Mouse (Mus musculus): ENCODE results near the gene Sco1. TPM values are rescaled to one million over a fixed set of nuclear protein-coding genes. Genes with fewer than 3 reads are reported as not detected.
"Not testable (repeated sequence)": the region's sequence is repeated elsewhere in the genome, so short reads cannot be mapped to it uniquely, and the experiment has no call there.

The Sco1 gene
- 2.7 and 2.9 TPM in 2 replicates for total RNA-seq (2015; ENCODE audit: low replicate concordance)
- 4.0 and 4.9 TPM in 2 replicates for total RNA-seq (2017; ENCODE audit: low replicate concordance)

DNA sequence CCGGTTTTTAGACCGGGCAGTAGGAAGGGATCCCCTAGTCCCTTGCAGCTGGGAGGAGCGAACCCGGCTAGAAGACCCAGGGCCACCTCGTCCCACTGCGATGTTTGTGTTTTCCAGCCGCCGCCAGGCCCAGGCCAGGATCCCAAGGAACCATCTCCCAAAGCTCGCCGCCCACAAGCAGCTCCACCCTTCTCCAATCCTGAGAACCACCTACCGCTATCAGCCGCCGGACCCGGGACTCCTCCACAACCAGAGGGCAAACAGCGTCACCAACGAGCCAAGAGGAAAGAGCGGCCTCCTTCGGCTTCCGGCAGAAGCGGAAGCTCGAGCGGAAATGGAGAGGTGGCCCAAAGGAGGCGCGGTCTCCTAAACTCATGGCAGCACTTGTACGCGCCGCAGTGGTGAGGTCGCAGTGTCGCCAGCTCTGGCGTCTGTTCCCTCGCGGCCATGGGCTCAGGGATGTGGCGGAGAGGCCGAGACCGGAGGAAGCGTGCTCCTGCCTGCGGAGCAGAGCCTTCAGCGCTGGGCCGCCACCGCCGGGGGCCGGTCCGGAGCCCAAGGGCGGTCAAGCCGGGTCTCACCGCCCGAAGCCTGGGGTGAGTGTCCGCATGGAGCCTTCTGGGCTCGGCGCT lies at the start of gene Sco1, which contains the start of gene Adprm:
Gene Sco1, plus strand, starts transcription at position 350 of the 632 bp plus-strand sequence.
Gene Adprm, minus strand, starts transcription at position 274 of the 632 bp plus-strand sequence.
- peak; percentile 99 for ATAC-seq (replicated peaks; ENCODE audit: low FRiP score, poor library complexity, severe bottlenecking)

DNA sequence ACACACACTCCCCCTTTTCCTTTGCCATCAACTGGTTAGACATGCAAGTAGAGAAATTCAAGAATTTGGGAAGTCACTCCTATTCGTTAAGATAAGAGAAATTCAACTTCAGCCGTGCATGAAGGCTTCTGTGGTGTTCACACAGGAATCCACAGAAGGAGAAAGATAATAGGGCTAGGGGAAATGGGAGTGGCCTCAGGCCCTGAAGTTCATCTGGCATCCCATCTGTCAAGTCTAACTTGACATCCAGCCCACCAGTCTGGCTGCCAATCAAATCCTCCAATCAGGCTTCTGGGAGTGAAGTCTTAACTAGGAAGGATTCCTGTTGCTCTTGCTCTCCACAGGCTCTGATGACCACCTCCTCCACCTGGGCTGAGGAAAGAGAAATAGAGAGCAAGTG lies 49.6 kb upstream of the Sco1 start:
- no peak for ATAC-seq (replicated peaks; ENCODE audit: low FRiP score, poor library complexity, severe bottlenecking)

DNA sequence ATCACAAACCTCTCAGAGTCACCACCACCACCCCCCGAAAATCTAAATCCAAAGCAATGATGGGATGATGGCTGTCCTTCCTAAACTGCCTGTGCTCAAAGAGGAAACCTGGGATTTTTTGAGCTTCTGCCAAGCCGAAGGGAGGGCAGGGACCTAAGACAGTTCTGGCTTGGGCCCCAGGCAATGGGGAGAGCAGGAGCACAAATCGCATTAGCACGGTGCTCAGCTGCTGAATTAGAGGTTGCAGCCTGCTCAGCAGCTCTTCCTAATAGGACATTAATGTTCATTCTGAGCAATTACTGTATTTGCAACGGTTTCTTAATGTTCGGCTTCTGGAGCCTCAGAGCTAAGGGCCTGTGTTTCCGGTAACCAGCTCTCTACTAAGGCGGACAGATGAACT lies 44.5 kb upstream of the Sco1 start:
- ATAC-seq (replicated peaks; ENCODE audit: low FRiP score, poor library complexity, severe bottlenecking): no peak

DNA sequence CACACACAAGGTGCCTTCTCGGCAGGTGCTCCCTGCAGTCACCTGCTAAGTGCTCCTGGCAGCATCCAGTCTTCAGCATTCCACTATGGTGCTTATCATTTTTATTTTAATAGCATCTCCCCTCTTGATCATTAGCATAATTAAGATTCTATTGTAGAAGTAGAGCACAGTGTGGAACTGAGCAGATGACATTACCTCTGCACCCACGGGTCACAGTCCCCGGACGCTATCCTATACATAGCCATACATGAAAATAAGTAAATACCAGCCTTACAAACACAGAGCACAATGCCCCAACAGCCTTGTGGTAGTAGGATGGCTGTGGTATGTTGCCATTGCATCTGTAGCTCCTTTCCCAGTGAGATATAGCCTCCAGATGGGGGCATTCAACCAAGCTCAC lies 43.9 kb upstream of the Sco1 start:
- ATAC-seq (replicated peaks; ENCODE audit: low FRiP score, poor library complexity, severe bottlenecking): no peak

DNA sequence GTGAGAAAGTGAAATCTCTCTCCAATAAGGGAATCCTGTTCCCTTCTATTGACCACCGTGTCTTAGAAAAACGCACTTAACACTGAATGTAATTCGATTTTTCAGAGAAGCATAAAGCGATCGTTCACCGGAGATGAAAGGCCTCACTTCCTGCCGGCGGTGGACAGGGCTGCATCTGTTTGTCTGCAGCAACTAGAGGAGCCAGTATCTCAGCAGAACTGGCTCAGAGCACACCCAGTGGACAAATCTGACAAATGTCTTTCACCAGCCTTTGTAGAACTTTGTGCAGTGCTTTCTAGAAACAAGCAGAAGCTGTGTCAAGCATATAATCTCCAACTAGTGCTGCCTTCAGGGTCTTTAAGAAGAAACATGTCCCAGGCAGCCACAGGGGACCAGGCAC lies 42.0 kb upstream of the Sco1 start:
- no peak for ATAC-seq (replicated peaks; ENCODE audit: low FRiP score, poor library complexity, severe bottlenecking)

DNA sequence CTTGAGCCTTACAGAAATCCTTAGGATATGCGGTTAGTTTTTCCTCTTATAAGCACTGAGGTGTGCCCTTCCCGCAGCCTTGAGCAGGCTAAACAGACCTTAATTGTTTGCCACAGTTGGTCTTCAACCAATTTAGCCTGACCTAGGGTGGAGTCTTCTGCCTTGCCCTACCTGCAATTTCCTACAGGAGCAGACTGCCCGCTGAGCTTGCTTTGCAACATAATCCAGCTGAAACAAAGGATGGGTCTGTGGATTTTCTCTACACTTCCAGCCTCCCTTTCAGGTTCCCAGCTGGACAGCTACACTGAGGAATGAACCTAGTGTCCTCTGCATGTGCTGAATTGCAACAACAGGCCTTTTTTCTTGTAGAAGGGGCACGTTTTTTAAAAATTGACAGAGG lies 40.8 kb upstream of the Sco1 start:
- no peak for ATAC-seq (replicated peaks; ENCODE audit: low FRiP score, poor library complexity, severe bottlenecking)

DNA sequence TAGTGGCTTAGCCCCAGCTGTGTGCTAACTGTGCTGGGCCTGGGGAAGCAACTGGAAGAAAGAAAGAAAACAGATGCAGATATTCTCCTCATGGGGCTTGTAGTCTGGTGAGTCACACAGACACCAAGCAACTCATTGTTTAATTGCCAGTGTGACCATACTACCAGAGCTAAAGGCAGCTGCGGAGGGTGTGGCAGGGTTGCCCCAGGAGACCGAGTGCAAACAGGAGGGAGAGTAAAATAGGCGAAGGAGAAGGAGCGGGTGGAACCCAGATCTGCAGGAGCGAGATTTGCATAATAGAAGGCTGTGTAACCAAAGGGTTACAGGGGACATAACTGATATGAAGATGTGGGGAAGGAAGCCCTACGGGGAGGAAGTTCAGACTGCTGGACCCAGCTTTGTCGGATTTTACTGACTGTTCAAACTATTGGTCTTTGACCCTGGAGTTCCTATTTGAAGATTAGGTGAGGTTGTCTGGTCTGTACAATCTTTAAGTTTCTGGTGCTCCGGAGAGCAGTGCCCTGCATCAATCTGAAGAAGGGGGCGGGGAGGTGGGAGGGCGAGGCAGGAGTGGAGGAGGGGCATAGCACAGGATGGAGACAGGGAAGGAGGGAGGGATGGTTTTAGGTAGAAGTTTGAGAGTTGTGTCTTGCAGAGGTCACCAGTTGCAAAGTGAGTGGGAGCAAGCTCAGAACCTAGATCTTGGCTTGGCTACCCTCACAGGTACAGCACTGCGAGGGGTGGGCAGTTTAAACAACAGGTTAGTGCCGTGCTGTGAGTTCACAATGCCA lies 34.5 kb upstream of the Sco1 start:
- ATAC-seq (replicated peaks; ENCODE audit: low FRiP score, poor library complexity, severe bottlenecking): no peak

DNA sequence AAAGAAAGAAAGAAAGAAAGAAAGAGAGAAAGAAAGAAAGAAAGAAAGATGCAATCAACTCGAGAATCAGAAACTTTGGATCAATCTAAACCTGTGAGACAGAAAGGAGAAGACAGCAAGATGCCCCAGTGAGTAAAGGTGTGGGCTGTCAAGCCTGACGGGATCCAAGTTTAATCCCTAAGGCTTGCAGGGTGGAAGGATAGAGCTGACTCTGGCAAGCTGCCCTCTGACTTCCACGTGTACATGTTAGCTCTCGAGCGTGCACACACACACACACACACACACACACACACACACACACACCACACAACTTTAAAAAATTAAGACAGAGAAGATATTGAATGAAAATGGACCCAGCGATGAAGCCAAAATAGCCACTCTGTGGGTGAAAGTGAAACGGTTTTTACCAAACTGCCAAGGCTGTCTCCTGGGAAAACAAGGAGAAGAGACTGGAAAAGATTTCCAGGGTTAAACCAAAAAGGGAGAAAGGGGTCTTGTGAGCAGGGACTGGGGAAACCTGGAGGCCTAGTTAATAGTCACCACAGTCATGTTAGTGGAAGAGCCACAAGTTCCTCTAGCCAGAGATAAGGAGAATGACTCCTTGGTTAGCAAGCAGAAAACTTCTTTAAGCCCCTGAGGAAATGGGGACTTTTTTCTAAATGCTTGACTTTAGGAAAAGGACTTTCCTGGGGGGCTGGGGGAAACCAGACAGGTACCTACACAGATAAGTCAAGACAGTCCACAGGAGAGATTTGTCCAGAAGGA lies 32.6 kb upstream of the Sco1 start:
- ATAC-seq (replicated peaks; ENCODE audit: low FRiP score, poor library complexity, severe bottlenecking): no peak

DNA sequence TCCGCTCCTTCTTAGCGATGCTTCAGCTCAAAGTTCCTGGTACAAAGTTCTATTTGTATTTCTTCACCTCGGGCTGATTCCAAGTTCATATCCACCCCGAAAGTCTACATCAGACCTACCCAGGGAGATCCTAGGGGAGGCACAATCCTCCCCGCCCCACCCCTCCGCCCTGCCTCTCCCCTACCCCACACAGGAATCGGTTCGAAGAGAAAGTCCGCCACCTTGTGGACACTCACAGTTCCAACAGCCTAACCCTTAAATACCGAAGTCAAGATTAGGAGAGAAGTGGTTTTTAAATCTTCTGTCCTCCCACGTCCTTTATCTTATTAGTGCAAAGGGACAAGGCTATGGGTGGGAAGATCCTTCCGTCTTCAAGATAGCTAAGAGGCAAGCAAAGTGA lies 31.5 kb upstream of the Sco1 start:
- no peak for ATAC-seq (replicated peaks; ENCODE audit: low FRiP score, poor library complexity, severe bottlenecking)

DNA sequence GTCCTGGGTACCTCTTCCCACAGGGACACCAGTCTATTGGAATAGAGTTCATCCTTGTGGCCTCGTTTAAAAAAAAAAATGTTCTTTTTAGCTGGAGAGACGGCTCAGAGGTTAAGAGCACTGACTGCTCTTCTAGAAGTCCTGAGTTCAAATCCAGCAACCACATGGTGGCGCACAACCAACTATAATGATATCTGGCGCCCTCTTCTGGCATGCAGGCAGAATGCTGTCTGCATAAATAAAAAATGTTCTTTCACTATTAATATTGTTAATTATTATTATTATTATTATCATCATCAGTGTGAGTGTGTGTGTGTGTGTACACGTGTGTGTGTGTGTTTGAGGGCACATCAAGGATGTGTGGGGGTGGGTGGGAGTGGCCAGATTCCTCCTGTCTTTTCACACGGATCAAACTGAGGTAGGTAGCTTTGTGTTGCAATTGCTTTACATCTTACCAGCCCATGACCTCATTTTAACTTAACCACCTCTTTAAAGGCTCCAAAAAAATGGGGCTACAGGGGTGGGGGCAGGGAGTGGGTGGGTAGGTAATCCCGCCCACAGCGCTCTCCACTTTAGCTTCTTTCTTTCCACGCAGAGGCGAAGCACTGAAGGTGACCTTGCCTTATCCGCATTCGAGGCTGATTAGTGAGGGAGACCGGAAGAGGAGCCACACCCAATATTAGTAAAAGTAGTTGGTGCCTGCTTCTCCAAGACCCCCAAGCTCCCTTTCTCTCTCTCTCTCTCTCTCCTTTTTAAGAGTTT lies 29.9 kb upstream of the Sco1 start:
- no peak for ATAC-seq (replicated peaks; ENCODE audit: low FRiP score, poor library complexity, severe bottlenecking)

DNA sequence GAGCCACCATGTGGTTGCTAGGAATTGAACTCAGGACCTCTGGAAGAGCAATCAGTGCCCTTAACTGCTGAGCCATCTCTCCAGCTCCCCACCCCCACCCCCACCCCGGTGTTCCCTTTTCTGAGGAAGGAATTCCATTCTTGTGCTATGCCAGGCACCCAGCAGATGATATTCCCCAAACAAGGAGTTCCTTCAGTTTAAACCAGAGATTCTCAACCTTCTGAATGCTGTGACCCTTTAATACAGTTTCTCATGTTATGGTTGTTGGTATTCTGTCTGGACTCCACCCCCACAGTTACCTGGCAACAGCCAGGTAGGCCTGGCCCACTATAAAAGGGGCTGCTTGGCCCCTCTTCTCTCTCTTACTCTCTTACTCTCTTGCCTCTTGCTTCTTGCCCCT lies 29.3 kb upstream of the Sco1 start:
- not testable (repeated sequence) for ATAC-seq (replicated peaks; ENCODE audit: low FRiP score, poor library complexity, severe bottlenecking)

DNA sequence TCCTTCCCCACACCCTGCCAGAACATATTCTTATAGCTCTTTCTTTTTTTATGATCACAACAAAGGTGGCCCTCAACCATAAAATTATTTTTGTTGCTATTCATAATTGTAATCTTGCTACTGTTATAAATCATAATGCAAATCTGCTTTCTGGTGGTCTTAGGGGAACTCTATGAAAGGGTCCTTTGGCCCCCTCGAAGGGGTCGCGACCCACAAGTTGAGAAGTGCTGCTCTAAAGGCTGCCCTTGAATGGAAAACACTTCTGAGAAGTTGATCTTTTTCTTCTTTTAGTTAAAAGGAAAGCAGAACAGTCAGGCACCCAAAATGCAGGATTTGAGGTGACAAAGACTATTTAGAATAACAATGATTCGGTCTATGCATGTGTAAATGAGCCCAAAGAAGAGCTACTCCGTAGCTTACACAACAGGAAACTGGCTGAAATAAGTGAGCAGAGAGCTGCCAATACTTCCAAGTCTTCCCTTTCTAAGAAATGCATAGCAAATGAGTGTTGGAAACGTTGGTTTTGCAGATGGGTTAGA lies 28.6 kb upstream of the Sco1 start:
- ATAC-seq (replicated peaks; ENCODE audit: low FRiP score, poor library complexity, severe bottlenecking): no peak

DNA sequence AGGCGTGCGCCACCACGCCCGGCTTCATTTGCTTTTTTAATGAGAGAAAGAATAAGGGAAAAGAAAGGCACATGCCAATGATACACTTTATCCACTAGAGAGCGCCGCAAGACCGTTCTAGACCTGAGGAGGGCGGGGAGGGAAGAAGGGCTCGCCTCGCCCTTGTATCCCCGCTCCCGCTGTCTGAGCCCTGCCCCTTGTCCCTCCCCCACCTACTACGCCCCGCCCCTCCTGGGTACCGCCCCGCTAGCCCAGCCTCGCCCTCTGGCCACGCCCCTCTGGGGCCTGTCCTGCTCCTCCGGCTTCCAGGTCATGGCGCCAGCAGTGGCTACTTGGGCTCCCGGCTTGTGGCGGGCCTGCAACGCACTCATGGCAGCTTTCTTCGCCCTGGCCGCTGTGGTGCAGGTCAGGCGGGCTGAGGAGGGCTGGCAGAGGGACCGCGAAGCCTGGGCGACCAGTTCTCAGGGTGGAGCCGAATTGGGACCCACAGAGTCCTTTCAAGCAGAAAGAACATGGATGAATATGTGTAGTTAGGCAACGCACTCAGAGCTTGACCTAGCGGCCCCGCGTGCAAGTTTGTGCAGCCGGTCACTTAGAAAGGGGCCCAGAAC lies 27.5 kb upstream of the Sco1 start, which contains the start of gene Tmem220:
Gene Tmem220, plus strand, starts transcription at position 288 of the 611 bp plus-strand sequence.
- ATAC-seq (replicated peaks; ENCODE audit: low FRiP score, poor library complexity, severe bottlenecking): peak; percentile 97

DNA sequence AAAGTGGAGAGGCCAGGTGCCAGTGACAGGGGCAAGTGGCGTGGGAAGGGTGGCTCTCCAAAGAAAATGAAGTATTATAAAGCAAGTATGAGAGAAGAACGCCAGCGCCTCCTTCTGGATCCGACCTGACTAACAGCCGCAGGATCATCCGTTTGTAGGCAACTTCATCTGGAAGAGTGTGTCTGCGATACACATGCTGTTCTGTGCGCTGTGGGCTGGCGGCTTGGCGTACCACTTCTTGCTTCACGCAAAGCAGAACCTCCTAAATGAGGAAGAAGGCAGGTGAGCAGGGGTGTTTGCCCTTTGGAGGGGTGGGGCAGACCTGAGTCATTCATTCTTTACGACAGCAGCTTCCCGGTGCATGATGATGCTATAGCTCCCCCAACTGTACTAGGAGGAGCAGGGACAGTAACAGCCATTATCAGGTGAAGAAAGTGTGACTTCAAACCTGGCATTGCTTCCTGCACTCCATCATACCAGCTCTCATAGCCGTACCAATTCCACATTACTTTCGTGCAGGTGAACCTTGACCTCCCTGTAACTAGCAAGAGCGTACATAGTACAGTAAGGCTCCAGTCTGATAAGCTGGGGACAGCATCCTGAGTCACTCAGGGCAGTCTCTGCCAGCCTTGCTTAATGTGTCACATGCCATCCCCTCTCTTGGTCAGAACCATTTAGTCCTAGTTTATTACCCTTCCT lies 21.4 kb upstream of the Sco1 start:
- ATAC-seq (replicated peaks; ENCODE audit: low FRiP score, poor library complexity, severe bottlenecking): no peak

DNA sequence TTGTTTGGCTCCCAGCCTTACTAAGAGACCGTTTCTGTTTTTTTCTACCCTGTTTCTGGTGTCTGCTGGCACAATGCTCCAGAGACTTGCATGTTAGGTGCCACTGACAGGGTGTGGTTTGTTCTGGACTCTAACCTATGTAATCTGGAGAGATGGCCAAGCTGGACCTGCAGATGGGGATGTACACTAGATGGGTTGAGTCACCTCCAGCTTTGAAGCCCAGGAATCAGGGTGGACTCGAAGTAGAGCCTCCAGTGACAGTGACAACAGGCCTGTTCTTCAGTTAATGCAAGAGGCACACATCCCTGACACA lies 20.9 kb upstream of the Sco1 start:
- ATAC-seq (replicated peaks; ENCODE audit: low FRiP score, poor library complexity, severe bottlenecking): no peak

DNA sequence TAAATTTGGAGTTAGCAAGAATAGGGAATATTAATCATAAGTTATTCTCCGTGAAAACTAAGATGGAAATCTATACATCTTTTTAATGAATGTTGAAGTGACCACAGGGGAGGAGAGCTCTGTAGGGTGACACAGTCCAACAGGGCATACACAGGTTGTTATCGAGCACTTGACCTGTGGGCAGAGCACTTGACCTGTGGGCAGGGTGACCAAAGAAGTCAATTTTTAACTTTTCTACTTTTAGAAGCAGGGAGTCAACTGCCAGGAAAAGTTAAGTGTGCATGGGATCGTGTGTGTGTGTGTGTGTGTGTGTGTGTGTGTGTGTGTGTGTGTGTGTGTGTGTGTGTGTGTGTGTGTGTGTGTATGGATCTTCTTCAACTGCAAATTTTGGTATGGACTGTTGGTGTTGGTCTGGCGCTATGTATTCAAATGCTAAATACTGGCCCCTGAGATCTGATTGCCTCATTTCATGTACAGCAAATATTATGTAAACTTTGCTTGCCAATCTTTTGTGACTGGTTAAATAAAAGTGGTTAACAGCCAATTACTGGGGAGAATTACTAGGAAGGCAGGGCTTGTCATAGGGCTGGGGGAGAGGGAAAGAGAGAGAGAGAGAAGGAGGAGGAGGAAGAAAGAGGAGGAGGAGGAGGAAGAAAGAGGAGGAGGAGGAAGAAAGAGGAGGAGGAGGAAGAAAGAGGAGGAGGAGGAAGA lies 17.5 kb upstream of the Sco1 start:
- no peak for ATAC-seq (replicated peaks; ENCODE audit: low FRiP score, poor library complexity, severe bottlenecking)

DNA sequence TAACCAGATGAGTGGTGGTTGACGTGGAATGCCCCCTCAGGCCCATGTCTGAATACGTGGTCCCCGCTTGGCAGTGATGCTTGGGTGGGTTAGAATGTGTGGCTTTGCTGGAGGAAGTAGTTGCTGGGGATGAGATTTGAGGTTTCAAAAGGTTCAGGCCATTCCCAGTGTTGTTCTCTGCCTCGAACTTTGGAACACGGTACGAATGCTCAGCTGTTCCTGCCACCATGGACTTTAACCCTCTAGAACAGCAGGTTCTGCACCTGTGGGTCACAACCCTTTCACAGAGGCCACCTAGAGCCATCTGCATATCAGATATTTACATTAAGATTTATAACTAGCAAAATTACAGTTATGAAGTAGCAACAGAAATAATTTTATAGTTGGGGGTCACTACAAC lies 16.2 kb upstream of the Sco1 start:
- no peak for ATAC-seq (replicated peaks; ENCODE audit: low FRiP score, poor library complexity, severe bottlenecking)

DNA sequence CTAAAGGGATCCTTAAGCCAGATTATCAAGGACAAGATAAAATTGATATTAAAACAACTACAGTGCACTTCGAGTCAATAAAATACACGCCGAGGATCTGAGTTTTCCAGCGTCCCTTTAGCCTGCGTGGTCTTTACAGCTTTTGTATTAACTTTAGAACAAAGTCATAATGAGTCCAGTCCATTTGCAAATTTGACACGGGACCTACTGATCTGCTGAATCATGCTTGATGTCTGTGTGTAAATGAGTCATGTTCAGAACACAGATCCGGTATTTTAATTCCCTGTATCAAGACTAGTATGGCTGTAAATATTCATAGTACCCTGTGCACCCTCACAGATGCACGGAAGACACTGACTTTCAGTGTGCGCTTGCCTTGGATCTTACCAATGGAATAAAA lies 15.6 kb upstream of the Sco1 start:
- ATAC-seq (replicated peaks; ENCODE audit: low FRiP score, poor library complexity, severe bottlenecking): no peak

All from erythroblast, adult 5-6 weeks (primary cell).